Mouse (Mus musculus): ENCODE measurements at regions not wholly inside any gene's neighbourhood (a gene's known extent, or its start where the extent isn't known, plus 50 kb on each side); places are given as distances from the start of the nearest gene placed in this dataset.

DNA sequence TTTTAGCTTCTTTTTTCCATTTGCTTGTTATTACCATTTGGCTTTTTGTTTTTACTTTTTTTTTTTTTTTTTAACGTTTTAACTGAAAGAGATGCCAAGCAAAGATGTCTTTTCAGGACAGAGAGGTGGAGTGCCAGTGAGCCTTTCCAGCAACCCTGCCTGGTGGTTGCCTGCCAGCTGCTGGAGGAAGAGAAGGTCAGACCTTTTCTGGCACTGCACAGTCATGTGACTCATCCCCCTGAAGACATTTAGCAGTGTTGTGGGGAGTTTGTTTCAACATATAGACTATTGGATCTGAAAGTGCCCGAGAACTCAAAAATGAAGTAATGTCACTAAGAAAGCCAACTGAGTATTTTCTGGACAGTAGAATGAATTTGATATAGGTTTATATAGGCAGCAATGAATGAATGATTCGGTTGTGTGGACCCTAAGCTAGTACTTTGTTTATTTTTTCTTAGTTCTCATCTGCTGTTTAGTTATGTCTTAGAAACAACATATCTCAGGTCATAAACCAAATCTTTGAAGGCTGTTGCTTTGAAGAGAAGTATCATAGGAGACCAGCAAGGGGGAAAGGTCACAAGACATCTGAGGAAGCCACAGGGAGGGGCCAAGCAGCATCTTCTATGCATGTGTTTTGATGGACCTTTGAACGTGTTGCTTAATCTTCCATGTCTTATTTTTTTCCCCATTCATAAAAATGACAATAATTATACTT, 604.2 kb downstream of the Ptprc start:
- peak; percentile 48 for DNase-seq (ENCODE audit: low read depth, low spot score)

- DNase-seq (ENCODE audit: low read depth, low spot score) = no peak
Measured at GRCm38 (mm10) chr1:137567526-137567925, 607.3 kb upstream of the Nr5a2 start.

DNA sequence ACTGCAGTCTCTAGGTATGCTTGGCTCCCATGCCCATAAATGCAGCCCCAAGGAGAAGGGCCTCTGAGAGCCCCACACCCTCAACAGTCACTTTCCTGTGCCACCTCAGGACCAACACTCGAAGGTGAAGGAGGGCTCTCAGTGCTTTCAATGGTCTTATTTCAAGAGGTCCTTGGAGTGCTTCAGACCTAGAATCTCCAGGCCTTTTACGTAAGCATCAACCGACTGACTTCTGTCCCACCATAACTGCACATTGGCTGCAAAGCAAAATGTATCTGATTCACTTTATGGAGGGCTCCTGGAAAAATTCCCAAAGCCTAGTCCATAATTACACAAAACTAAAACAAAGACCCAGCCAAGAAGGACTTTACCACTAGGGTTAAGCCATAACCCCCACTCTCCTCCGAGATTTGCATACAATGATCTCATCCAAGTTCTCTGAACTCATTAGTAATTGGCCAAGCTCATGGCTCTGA, 605.4 kb upstream of the Nr5a2 start:
- no peak for DNase-seq (ENCODE audit: low read depth, low spot score)

- no peak for DNase-seq (ENCODE audit: low read depth, low spot score)
Measured at GRCm38 (mm10) chr1:137561686-137562085, 601.4 kb upstream of the Nr5a2 start.

DNA sequence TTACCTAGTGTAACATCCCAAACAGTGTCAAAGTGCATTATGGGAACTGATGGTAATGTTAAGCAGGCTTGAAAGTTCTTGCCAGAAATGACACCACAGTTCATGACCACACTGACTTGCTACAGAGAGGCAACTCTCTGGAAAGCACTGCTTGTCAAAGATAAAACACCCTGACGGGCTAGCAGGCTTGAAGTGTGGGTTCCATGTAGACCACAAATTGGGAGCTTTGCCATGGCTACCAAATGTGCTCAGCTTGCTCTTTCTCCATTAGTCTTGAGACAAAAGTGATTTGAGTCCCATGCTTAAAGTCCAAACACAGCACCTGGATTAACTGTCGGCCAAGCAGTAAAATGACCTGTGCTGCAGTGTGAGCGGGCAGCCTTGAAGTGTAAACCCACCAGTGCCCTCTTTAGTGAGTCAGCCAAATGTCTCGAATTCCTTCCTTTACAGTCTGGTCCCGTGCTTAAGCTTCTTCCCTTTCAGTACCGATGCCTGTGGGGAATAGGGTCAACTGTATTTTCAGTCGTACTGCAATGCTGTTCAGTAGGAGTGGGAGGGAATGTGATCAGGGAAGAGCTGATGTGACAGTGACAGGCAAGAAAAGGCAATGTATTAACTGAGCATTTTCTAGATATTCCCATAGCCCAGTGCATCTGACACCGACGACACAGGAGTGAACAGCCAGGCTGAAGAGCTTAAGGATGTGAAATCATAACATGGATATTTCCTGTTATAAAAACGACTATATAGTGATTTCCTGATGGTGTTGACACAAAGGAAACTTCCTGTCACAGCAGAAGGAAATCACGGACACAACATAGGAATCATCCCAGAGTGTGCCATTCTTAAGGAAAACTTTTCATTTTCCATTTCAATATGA, 600.4 kb upstream of the Nr5a2 start:
- DNase-seq (ENCODE audit: low read depth, low spot score) = peak; percentile 17

GRCm38 (mm10) chr1:137549659-137550058, 589.4 kb upstream of the Nr5a2 start:
- DNase-seq (ENCODE audit: low read depth, low spot score) = no peak

DNA sequence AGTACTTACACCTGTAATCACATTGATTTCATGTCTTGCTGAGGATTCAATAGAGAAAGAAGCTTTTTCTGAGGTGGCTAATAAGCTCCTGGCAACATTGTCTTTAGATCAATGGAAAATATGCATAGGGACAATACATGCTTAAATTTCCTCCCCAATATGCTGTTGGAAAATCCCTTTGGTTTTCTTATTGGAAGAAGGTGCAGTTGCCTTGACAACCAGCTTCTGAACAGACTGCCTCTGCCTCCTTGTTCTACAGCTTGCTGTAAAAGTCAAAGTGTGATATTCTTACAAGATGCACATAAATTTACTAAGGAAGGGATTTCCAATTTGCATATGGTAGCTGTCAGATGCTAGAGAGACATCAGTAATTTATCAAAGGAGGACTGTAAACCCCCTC, 585.4 kb upstream of the Nr5a2 start:
- DNase-seq (ENCODE audit: low read depth, low spot score) = no peak

- DNase-seq (ENCODE audit: low read depth, low spot score) = no peak
Measured at GRCm38 (mm10) chr1:137543828-137544227, 583.6 kb upstream of the Nr5a2 start.

DNA sequence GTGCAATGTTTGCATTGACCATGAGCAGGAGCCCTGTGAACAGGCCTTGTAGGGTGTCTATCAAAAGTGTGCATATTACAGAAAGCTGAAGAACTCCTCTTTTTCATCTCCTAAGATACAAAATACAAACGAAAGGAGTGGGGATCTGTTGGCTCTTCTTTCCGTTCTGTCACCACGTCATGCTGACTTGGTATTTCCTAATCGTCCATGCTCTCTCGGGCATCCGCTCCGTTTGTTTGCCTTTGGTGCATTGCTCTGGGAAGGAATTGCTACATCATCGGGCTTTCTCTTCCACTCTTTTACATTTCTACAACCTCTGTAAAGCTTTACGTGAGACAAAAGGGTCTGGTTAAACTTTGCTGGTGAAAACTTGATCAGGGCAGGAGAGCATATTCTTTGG, 581.2 kb upstream of the Nr5a2 start:
- no peak for DNase-seq (ENCODE audit: low read depth, low spot score)

DNA sequence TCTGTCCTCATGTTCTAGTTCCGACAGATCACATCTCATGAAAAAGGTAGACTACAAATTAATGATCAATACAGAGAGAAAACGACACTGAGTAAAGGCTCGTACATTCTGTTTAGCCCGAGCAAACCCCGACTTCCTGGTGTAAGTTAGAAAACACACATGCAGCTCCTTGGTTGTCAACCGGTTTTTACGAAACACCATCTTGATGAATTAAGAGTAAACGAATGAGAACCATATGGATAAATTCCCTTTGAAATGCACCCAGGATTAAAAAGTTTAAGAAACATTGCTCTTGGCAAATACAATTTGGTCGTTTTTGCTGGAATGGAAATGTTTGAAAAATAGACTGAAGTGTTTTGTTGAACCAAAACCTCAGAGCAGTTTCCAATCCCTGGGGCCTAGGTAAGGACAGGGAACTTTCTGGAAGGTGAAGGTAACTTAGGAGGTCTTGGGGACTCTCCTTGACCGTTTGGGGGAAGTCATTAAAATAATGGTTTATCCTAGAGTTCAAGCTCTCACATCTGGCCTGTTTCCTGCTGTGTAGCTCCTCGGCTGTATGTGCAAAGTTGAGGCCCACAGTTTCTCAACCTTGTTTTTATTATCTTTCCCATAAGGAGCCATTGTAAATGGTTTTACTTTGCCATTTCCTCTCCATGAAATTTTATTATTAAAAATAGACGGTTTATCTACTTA, 579.3 kb upstream of the Nr5a2 start:
- no peak for DNase-seq (ENCODE audit: low read depth, low spot score)

- DNase-seq (ENCODE audit: low read depth, low spot score) = no peak
Measured at GRCm38 (mm10) chr1:137514750-137515149, 554.5 kb upstream of the Nr5a2 start.

GRCm38 (mm10) chr1:137503704-137504422, 543.6 kb upstream of the Nr5a2 start:
- DNase-seq (ENCODE audit: low read depth, low spot score) = no peak

GRCm38 (mm10) chr1:137488226-137488625, 528.0 kb upstream of the Nr5a2 start:
- DNase-seq (ENCODE audit: low read depth, low spot score) = no peak

DNA sequence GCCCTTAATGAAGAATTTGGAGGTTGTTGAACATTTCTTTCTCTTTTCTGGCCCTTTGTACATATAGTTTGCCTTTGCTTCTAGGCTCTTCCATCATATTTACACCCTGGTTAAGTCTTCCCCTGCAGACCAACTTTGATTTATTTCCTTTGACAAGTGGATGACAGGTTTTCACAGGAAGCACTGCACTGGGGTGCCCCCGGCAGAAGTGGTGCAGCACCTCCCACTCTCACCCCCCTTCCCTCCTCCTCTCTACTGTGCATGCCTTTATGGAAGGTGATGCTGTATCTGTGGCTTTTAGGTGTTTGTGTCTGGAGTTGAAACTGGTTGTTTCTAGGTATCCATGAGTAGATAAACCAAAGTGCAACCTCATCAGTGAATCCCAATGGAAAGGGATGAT, 518.2 kb upstream of the Nr5a2 start:
- DNase-seq (ENCODE audit: low read depth, low spot score) = no peak

GRCm38 (mm10) chr1:137477239-137477638, 517.0 kb upstream of the Nr5a2 start:
- DNase-seq (ENCODE audit: low read depth, low spot score) = no peak

DNA sequence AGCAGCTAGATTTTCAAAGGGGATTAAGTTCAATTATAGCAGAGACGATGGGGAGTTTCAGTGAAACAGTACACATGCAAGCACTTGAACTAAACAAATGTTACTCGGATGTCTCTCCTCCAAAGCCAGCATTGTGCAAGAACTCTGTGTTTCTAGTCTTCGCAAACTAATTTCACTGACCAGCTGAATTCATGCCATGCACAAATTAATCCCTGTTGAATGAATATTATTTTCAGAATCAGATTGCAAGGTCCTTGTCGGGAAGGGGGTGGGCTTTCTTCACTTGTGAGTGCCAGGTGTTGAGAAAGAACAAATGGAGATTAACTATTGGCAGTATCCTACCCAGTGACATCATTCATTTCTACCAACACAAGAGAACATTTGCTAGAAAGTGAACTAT, 514.6 kb upstream of the Nr5a2 start:
- no peak for DNase-seq (ENCODE audit: low read depth, low spot score)

GRCm38 (mm10) chr1:137473800-137474685, 513.8 kb upstream of the Nr5a2 start:
- no peak for DNase-seq (ENCODE audit: low read depth, low spot score)

GRCm38 (mm10) chr1:137464971-137465370, 504.7 kb upstream of the Nr5a2 start:
- DNase-seq (ENCODE audit: low read depth, low spot score) = no peak

GRCm38 (mm10) chr1:137461189-137461588, 500.9 kb upstream of the Nr5a2 start:
- no peak for DNase-seq (ENCODE audit: low read depth, low spot score)

GRCm38 (mm10) chr1:137453446-137454208, 493.4 kb upstream of the Nr5a2 start:
- DNase-seq (ENCODE audit: low read depth, low spot score) = no peak

Data from 3T3-L1 (cell line).